Mouse (Mus musculus) hematopoietic stem cell, adult 5-6 weeks (primary cell): Measurements from ENCODE around the gene Stmn1. TPM values are rescaled to one million over a fixed set of nuclear protein-coding genes. Genes with fewer than 3 reads are reported as not detected.
A peak's percentile ranks its signal among the peaks of the same experiment; 100 is the strongest.
"Not testable (repeated sequence)": the region's sequence is repeated elsewhere in the genome, so short reads cannot be mapped to it uniquely, and the experiment has no call there.

Experiments
- ATAC-seq, 2 experiments: fragments of 125-278 bp in 1 of 2; replicated peaks in 1 of 2; 2 replicates each; pipeline ENCODE4 v1.8.0; 2016 to 2017; ENCODE audit warnings: inconsistent platforms in 2 of 2, mild to moderate bottlenecking in 2 of 2, moderate number of reproducible peaks in 2 of 2, low read depth in 1 of 2, moderate TSS enrichment in 1 of 2; ENCODE audit not compliant: low FRiP score in 2 of 2, poor library complexity in 2 of 2, severe bottlenecking in 2 of 2, insufficient read depth in 1 of 2, low TSS enrichment in 1 of 2
- total RNA-seq: library from RNA; stranded (forward); fragments of 172-1452, 232-1000 nt; gene quantifications from 2 replicates; pipeline ENCODE4 v1.2.3, GENCODE M21; 2017

Gene Stmn1
- total RNA-seq, 1 experiment from 2014 or later = 1,820 TPM

DNA sequence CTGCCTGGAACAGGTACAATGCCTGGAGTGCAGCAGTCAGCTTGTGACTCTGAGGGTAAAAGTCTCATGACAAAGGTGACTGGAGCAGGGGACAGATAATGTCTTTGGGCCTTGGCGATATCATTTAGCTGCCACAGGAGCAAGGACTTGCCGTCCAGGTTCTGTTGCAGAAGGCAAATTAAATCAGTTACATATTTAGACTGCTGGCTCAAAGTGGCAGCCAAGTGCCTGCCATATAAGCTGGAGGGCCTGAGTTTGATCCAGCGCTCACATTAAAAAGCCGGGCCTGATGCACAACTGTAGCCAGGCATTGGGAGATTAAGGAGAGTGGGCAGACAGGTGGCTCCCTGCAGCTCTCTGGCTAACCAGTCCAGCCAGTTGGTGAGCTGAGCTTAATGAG lies 11.7 kb downstream of the Stmn1 start:
- no peak for ATAC-seq

DNA sequence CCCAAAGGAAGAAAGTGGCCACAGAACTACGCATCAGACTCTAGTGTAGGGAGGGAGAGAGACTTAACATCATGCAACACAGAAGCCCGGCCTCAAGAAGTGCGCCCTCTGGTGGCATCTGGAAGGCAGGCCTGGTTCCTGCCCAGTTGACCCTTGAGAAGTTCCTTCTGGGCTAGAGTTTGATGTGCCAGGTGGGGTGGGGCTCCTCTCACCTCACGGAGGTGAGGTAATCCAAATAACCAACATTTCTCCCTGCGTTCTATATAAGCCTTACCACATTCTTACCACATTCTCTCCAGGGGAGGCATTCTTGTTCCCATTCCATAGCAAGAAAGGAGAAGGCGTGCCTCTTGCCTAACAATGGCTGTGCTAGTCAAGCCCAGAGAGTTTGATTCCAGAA lies 12.7 kb downstream of the Stmn1 start:
- ATAC-seq = peak; percentile 75 to 80

DNA sequence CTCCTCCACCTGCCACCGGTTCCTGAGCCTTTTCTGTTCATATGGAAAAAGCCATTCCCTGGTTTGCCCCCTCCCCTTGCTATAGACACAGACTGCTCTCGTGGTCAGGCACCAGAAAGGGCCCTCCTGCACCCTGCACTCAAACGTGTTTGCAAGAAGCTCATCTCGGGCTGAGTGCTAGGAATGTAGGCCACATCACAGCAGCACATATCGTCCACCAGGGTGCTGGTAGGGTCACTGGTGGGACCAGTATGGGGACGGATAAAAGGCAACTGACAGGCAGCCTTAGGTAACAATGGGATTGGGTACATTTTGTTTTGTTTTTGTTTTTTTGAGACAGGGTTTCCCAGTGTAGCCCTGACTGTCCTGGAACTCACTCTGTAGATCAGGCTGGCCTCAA lies 13.2 kb downstream of the Stmn1 start:
- ATAC-seq = no peak

DNA sequence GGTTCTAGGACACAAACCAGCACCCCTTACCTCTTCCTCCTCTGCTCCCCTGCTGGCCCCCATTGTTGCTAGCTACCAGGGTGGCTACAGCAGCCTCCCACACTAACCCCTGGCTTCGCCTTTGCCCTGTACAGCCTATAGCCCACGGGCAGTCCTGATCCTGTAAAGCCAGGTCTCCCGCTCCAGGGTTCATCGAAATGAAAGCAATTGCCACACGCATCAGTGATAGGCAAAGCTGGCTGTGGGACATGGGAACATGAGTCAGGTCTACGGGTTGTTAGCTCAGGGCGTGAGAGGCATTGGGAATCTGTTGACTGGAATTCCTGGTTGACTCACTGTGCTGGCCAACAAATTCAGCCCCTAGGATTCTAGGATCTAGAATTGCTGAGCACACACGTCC lies 14.3 kb downstream of the Stmn1 start:
- no peak for ATAC-seq

DNA sequence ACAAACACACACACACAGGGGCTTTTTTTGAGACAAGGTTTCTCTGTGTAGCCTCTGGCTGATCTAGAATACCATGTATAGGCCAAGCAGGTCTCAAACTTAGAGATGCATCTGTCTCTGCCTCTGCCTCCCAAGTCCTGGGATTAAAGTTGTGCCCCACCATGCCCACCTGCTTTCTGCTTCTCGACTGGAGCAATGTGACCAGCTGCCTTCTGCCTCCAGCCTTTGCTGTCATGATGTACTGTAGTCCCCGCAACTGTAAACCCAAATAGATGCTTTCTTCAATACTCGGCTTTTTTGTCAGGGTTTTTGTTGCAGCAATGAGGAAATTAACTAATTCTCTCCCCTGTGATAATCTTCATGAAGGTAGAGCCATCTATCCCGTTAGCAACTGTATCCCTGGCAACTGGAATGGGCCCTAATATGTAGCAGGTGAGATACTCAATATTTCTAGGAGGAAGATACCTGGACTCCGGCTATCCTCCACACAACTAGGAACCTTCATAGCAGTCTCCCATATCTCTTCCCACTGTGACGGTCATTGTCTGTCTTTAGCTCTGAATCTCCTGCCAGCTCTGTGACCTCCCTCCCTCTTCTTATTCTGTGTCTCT lies 15.1 kb downstream of the Stmn1 start:
- no peak for ATAC-seq

DNA sequence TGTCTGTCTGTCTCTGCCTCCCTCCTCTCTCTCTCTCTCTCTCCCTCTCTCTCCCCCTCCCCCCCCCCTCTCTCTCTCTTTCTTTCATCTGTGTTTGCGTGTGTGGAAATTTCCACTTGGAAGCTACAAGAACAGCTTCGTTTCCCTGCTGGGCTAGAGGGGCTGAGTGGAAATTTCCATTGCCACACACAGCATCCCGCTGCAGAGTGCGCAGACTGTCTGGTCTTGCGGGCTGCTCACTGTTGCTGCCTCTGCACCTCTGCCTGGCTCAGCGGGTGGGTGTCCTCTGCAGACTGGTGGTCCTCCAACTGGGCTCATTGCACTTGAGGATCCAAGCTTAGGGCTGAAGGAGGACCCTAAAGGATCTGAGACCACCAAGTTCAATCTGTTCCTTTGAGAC lies 15.6 kb downstream of the Stmn1 start:
- no peak for ATAC-seq

DNA sequence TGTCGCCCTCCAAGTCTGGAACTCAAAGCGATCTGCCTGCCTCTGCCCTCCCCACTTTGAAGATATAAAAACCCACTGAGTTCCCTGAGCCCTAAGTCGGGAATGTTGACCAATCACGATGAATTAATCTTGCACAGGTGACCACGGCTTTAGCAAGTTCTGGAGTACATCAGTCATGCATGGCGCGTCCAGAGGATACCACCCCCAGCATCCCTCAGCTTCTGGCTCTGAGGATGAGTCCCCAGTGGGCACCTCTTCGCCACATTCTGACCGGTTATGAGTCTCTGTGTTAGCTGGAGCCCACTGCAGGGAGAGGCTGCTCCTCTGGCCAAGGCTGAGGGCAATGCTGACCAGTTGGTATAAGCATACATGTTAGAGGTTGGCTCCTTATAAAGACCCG lies 16.1 kb downstream of the Stmn1 start:
- ATAC-seq = no peak

DNA sequence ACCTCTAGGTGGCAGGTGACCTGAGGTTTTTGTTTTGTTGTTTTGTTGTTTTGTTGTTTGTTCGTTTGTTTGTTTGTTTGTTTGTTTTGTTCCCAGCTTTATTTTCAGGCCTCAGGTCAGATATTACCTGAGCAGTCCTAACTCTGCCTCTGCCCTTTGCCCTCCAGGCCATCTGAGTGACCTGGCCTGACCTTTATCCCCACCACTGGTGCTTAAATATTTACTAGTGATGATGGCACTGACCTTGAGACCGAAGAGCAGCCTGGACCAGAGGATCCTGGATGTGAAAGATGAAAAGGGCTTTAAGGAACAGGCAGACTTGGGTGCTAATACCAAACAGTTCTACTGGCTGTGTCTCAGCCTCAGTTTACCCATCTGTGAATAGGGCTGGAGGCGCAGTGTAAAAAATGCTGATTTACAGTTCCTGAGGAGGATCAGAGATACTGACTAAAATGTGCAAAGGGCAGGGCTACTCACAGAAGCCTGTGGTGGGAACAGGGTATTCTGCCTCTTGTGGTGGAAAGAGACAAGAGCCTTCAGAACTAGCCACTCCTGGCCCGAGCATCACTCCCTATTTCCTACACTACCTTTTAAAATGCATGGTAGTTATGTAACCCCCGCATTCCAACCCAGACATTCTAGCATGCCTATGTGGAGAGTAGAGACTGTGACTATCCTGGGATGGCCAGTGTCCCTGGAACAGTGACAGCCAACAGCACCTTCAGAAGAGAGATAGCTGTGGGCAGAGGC lies 17.2 kb downstream of the Stmn1 start:
- no peak for ATAC-seq

DNA sequence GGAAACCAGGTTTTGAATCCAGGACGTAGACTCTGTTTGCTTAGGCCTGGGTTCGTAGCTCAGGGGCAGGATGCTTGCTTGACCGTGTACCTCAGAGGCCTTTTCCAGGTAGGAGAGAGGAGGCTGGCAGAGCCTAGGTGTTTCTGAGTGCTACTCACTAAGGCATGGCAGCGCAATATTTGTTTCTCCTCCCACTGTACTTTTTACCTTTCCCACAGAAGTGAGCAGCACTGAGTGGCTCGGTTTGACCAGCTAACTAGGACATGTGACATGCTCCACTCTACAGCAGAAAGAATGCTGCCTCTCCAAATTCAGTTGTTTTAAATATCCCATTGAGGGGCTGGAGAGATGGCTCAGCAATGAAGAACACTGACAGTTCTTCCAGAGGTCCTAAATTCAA lies 20.1 kb downstream of the Stmn1 start:
- ATAC-seq = no peak

DNA sequence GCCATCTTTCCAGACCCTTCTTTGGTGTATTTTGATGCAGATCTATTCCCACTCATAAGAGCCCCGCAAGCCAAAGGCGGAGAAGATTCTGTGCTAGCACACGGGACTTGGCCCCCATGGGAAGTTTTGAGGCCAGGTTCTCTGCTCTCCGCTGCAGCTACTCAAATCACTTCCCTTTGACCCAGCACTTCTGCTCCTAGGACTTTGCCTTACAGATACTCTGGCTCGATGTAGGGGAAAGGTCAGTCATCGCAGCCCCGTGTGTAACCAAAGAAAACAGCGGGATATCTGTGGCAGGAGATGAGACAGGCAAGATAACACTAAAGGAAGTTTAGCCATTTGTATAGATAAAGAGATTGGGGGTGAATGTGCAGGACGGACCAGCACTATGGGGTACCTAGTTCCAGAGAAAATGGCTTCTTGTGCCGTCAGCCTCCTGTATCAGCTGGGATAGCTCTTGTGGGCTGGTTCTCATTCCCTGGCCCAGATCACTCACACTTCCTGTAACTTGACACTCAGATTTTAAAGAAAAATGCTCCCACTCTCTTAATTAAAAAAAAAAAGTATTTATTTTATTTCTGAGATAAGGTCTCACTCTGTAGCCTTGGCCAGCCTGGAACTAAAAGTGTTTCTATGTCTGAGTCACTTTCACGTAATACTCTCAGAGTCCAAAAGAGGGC lies 22.0 kb downstream of the Stmn1 start:
- no peak for ATAC-seq

DNA sequence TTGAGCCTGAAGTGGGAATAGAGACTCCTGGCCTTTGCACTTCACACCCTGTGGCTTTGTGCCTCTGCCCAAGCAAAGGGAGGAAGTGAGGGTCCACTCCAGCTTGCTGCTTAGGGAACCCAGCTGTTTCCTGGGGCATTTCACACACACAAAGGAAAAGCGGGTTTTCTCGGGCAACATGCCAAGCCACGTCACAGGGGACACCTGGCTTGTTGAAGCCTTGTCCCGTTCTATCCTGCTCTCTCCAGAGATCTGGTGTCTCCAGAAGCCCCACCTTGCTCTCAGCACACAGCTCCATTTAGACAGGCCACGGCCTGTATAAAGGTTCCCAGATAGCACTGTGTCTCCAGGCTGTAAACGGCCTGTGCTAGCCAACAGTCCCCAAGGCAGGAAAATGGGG lies 23.6 kb downstream of the Stmn1 start:
- ATAC-seq = peak; percentile 30 to 40; a peak in 3 of 4 replicates

DNA sequence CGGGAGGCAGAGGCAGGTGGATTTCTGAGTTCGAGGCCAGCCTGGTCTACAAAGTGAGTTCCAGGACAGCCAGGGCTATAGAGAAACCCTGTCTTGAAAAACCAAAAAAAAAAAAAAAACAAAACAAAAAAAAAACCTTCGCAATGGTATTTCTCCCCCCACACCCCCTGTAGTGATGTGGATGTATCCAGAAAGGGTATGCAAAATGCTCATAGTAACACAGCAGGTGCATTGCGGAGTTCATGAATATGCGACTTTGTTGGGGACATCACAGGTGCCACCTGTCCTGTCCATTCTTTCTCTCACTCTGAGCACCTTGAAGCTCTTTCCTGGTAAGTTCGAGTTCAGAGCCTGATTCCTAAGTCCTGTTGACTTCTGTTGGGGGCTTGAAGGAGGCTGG lies 26.0 kb downstream of the Stmn1 start:
- ATAC-seq = not testable (repeated sequence)

DNA sequence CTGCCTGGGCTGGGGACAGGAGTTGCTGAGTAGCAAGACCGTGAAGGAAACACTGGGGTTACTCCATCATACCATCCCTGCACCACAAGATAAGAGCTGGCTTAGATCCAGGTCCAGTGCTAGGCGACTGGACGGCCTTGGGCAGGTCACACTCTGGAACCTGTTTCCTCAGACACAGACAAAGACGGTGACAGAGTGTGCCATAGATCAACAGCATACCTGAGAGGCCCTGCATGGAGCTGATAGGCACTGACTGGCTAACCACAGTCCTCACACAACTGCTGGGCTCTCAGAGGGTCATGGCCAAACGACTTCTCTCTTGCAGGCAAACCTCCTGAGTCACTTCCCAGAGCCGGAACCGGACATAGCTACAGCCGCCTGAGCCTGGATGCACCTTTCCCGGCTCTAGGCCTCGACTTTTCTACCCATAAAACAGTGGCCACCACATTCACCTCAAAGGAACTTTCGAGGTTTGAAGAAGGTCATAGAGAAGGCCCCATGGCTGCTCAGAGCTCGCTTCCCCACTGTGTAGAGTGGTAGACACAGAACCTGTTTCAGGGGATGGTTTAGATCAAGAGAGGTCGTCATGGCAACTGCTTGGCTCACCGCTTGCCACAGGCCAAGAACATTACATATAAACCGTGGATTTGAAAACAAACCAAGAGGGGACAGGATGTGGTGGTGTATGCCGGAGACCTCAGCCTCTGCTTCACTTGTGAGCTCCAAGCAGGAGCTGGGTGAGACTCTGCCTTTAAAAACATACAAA lies 26.8 kb downstream of the Stmn1 start:
- peak; percentile 65 to 68 for ATAC-seq

DNA sequence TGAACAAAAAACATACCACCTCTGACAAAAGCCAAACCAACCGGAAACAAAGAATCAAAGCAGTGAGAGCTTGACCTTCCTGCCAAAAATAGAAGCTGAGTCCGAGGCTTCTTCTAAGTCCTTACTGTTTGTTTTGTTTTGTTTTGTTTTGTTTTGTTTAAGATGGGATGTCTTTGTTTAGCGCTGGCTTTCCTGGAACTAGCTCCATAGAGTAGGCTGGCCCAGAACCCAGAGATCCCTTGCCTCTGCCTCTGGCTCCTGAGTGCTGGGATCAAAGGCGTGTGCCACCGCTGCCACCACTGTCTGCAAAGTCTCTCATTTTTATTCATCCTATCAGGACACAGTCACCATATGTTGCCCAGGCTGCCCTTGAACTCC lies 27.4 kb downstream of the Stmn1 start:
- no peak for ATAC-seq

DNA sequence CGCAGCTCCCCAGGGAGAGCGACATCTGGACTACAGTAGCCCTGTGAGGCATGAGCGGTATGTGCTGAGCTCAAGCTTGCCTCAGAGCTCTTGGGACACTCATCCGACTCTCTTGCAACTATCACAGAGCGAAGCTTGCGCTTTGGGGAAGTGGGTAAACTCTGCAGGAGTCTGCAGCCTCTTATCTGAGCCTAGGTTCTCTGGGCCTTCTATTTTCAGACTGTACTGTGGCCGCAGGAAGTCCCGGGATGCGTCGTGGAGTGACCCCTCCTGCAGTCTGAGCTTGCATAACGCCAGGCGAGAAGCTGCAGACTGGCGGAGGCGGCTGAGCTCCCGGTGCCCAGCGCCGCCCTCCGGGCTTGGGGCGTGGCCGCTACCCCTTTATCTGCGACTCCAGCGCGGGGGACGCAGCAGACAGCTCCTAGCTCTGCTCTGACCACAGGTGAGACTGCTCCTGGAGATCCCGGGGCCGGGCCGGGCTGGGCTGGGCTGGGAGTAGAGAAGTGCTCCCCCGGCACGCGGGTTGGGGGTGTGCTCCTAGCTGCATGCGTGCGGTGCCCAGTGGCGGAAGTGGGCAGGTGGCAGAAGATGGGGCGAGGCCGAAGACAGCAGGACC lies 28.6 kb downstream of the Stmn1 start, which contains the start of gene Paqr7:
Paqr7 (plus strand) TSS at position 103 of the 616 bp plus-strand sequence.
- peak; percentile 17 to 41 for ATAC-seq

DNA sequence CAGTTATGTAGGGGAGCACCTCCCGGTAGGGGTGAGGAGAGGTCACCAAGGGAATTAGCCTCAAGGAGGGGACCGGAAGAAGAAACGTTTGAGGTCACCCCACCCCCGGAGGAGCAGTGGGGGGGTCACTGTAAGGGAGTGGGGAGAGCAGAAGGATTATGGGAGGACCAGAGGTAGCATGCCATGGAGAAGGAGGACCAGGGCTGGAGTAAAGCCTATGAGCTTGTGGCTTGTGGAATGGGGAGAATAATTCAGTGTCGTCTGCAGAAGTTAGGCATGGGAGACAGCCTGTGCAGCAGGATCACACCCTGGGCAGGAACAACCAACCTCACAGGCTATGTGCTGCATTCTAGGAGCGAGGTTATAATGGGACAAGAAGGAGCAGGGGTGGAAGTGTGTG lies 29.1 kb downstream of the Stmn1 start:
- ATAC-seq = peak in 1 of 2 experiments; percentile 1; a peak in 1 of 4 replicates

DNA sequence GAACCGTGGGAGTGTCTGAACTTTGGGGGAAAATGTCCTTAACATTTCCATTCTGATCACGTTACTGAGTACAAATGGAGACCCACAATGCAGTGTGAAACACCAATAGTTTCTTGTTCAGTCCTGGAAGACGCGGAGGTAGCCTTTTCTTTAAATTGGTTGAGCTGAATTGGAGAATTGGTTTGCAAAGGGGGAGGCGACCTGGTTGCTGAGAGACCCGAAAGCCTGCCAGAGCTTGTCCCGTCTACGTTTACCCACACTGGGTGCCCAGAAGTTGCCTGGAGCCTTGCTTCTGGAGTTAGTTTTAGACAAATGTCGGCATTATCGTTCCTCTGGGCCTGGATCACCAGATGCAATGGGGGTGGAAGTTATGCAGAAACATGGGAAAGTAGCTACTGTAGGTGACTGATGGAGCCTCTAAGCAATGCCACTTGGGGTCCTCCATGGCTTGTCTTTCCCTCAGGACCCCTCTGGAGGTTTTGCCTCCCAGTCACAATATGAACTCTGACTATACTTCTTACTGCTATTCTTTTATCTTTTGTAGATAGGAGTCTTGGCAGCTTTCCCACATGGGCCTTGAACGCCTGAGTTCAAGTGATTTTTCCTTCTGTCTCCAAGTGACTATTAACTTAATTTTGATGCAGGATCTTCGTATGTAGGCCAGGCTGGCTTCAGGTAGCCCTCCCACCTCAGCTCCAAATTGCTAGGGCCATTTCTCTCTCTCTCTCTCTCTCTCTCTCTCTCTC lies 30.0 kb downstream of the Stmn1 start:
- no peak for ATAC-seq
